Comparison of ENCODE assay signal across 8 mouse cellular contexts in the genomic region with DNA sequence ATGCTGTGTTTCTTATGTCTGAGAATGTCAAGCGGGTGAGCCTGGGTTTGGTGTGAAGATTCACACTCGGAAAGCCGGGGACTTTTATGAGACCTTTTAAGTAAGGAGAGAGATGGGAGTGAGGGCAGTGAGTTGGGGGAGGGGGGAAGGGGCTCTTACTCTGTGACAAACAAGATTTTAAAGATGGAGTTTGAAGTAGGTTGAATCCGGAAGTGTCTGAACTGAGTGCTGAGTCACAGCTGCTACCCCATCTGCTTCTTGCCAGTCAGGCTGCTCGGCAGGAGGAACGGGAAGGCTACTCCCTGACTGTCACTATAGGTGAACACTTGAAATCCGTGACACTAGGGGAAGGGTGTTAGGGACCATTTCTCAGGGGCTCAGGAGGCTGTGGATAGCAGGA. TPM values are rescaled to one million over a fixed set of nuclear protein-coding genes. Genes with fewer than 3 reads are reported as not detected.
DNase-seq lines count a peak whose midpoint lies in the region; ATAC-seq and TF ChIP-seq lines count a peak whose summit lies in the region.

No protein-coding gene starts in this region.

- no peak overlapping the region for H3K4me3 ChIP-seq in forebrain, embryonic 16.5 days (replicated peaks; ENCODE audit: low read length)
- no peak overlapping the region for H3K4me3 ChIP-seq in liver, postnatal 0 days (ENCODE audit: low read depth, low read length)

- no peak for ATAC-seq in cerebellum, adult (ENCODE audit: insufficient number of reproducible peaks, low FRiP score, low TSS enrichment)
- ATAC-seq in forebrain, embryonic 16.5 days, result peak; percentile 77
- no peak for ATAC-seq in liver, postnatal 0 days

- H3K27me3 ChIP-seq in forebrain, embryonic 16.5 days (replicated peaks; ENCODE audit: control insufficient read depth, insufficient read depth, low read length), result no peaks in the 10 kb centered on the region
- H3K27me3 ChIP-seq in liver, postnatal 0 days (ENCODE audit: insufficient read depth, low read length), result no peaks in the 10 kb centered on the region

- WGBS in forebrain, embryonic 16.5 days, result 18% methylated on average over 7 of the region's 7 CpGs
- WGBS in liver, postnatal 0 days (ENCODE audit: insufficient replicate concordance), result 44% methylated on average over 7 of the region's 7 CpGs

- no peaks in the 10 kb centered on the region for H3K9me3 ChIP-seq in forebrain, embryonic 16.5 days (ENCODE audit: control insufficient read depth, low read length)
- no peaks in the 10 kb centered on the region for H3K9me3 ChIP-seq in liver, postnatal 0 days (ENCODE audit: low read length)

- TF ChIP-seq EP300 in liver, postnatal 0 days (IDR thresholded peaks at IDR 0.05; ENCODE audit: low read depth), result no peak

- no peak for TF ChIP-seq CTCF in liver, postnatal 0 days (IDR thresholded peaks at IDR 0.05; ENCODE audit: low read depth)

- DNase-seq in cerebellum, postnatal 25 days, result peak; percentile 5 to 21
- DNase-seq in left cerebral cortex, postnatal 4 days, result peak; percentile 28
- peak; percentile 67 for DNase-seq in right cerebral cortex, adult 18-20 months
- DNase-seq in ovary, adult 18-20 months (ENCODE audit: low spot score), result no peak
- no peak for DNase-seq in liver, postnatal 0 days
- no peak for DNase-seq in adrenal gland, postnatal 14 days

- no peak overlapping the region for H3K9ac ChIP-seq in forebrain, embryonic 16.5 days (replicated peaks; ENCODE audit: low read depth, low read length)
- no peak overlapping the region for H3K9ac ChIP-seq in liver, postnatal 0 days (replicated peaks)

- H3K27ac ChIP-seq in forebrain, embryonic 16.5 days (ENCODE audit: low read length), result peak overlapping the region; percentile 83
- no peak overlapping the region for H3K27ac ChIP-seq in liver, postnatal 0 days (ENCODE audit: low read depth)

- intact Hi-C loops in left cerebral cortex, postnatal 4 days (cut with DNase I), result no loop called here

- H3K4me2 ChIP-seq in forebrain, embryonic 16.5 days (ENCODE audit: low read length), result peak overlapping the region; percentile 38
- no peak overlapping the region for H3K4me2 ChIP-seq in liver, postnatal 0 days (ENCODE audit: low read depth, low read length)

- H3K4me1 ChIP-seq in forebrain, embryonic 16.5 days (replicated peaks; ENCODE audit: control insufficient read depth, insufficient read depth, low read length), result peaks cover 13% of the 10 kb centered on the region
- no peaks in the 10 kb centered on the region for H3K4me1 ChIP-seq in liver, postnatal 0 days (ENCODE audit: insufficient read depth)

- H3K36me3 ChIP-seq in forebrain, embryonic 16.5 days (ENCODE audit: control insufficient read depth, insufficient read depth), result no peaks in the 10 kb centered on the region
- no peaks in the 10 kb centered on the region for H3K36me3 ChIP-seq in liver, postnatal 0 days (replicated peaks; ENCODE audit: insufficient read depth, low read length)

RNA-seq across cellular contexts. Expression of a gene that starts 33.7 kb away (rescaled TPM):
- 0.24 and 0.39 TPM in 2 replicates for polyA plus RNA-seq in forebrain, embryonic 16.5 days (2015; fragmentation: Nextera tagmentation; extraction: Ambion mirVana)
- under 1 TPM in 1 of 2 experiments, not detected in 1; 0.10 TPM for total RNA-seq in left cerebral cortex, postnatal 4 days (2021)
- 0.19 and 0.22 TPM in 2 replicates for polyA plus RNA-seq in liver, postnatal 0 days (2015; fragmentation: Nextera tagmentation; extraction: Ambion mirVana)
- 0.11 TPM in 1 of 2 replicates, not detected in the other for total RNA-seq in adrenal gland, postnatal 14 days (2021)

Comparison
In these comparisons a context has a peak if more than half of its experiments do, and no peak if none do; other contexts are left out.
1. DNase-seq: peak in cerebellum, postnatal 25 days (2 of 2), left cerebral cortex, postnatal 4 days (single experiment) and right cerebral cortex, adult 18-20 months (single experiment); none in ovary, adult 18-20 months (single experiment), liver, postnatal 0 days (single experiment) and adrenal gland, postnatal 14 days (single experiment).